Mouse (Mus musculus) liver, postnatal 0 days (tissue): ENCODE data around the gene Olfr1414.

Experiments used
- CTCF ChIP-seq: sonication (generic); IDR thresholded peaks from 2 replicates; pipeline ENCODE4 v1.5.1; 2016; ENCODE audit warnings: antibody characterized with exemption, low read depth
- EP300 ChIP-seq: IDR thresholded peaks from 2 replicates; pipeline ENCODE4 v1.6.1; 2016; ENCODE audit warnings: antibody characterized with exemption, low read depth, mild to moderate bottlenecking

DNA sequence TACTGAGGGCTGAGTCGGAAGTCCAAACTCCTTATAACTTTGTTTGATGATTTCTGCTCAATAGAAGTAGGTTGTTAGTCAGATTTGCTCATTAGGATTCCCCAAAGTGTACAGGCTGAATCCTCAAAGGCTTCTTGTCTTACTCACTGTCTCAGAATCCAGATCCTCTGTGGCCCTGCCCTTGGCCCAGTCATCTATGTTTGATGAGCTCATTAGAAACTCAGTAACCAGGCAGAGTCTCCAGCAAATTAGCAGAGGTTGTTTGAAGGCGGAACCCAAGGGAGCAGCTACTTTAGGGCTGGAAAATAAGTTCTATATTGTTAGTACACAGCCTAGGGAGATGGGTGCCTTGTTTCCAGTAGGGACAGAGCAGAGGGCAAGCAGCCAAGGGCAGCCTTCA lies 27.5 kb upstream of the Olfr1414 start:
- TF ChIP-seq CTCF (no peak), EP300 (no peak)
